Mouse (Mus musculus) megakaryocyte, embryonic 14.5 days (primary cell): ENCODE results near the gene Rrp36.

Experiments used
- FLI1 ChIP-seq: IDR thresholded peaks from 2 replicates; pipeline ENCODE4 v1.6.1; 2012; ENCODE audit warnings: low read length, inconsistent platforms, mixed read lengths
- GATA1 ChIP-seq: IDR thresholded peaks from 3 replicates; pipeline ENCODE4 v1.6.1; 2012; ENCODE audit warnings: mixed read lengths, low read length, inconsistent platforms, borderline replicate concordance

DNA sequence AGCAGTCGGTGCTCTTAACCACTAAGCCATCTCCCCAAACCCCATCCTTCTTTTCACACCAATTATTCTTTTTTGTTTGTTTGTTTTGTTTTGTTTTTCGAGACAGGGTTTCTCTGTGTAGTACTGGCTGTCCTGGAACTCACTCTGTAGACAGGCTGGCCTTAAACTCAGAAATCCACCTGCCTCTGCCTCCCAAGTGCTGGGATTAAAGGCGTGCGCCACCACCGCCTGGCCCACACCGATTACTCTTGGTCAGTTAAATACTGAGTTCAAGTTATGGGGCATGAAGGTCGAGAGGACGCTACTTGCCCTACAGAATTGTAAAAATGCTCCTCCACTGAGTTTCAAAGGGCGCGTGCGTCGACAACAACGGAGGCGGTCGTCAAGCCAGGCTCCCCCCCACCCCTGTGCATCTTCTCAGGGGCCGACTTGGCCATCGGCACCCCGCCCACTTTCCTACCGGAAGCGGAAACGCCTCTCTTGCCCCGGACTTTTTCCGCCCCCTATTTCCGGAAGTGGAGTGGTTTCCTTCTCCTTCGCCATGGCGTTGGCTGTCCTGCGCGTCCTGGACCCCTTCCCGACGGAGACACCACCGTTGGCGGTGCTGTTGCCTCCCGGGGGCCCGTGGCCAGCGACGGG lies 36.9 kb upstream of the Rrp36 start, which contains the start of gene Pex6:
- TF ChIP-seq GATA1 (no peak), FLI1 (peak; percentile 94)
